Mouse (Mus musculus) cerebral cortex, adult 2 months (tissue): ENCODE measurements around the gene Slc12a4.

ENCODE experiments used
- WGBS: fragments of 180-500 bp; shearing (Covaris S2); methylation state at CpG from one replicate; pipeline ENCODE4 v1.1.7; 2018; 5-methylcytosine and 5-hydroxymethylcytosine counted together

The Slc12a4 gene

GRCm38 (mm10) chr8:105969367-105969766, 3.5 kb upstream of the Slc12a4 start:
- 74% methylated on average over 1 of the region's 1 CpGs for WGBS

DNA sequence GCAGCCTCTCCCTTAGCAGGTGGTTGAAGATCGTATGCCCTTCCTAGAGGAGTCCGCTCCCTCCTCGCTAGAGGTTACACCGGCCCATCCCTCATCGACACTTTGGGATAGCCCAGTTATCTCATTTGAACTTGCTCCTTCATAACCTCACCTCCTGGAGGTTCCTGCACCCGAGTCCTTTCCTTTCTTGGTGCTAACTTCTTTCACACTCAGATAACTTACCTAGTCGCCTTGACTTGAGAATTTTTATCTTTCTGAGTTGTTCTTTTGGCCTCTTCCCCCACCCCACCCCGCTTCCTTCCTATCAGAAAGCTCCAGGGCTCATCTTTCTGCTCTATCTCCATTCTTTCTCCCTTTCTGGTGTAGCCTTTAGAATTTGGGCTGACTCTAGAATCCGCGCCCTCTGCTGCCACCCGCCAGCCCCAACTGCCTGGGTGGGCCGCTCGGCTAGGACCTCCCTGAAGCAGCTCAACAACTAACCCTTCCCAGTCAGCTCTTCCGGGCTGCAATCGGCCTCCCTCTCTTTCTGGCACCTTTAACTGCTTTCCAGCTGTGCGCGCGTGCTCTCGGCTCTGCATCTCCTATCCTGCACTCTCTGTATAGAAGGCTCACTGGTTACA, 905 bp upstream of the Slc12a4 start:
- WGBS, result 16% methylated on average over 19 of the region's 19 CpGs

GRCm38 (mm10) chr8:105965266-105965904, 512 bp downstream of the Slc12a4 start:
- WGBS, result 8% methylated on average over 40 of the region's 40 CpGs

GRCm38 (mm10) chr8:105964506-105965265, 1.2 kb downstream of the Slc12a4 start:
- WGBS, result 72% methylated on average over 12 of the region's 12 CpGs

DNA sequence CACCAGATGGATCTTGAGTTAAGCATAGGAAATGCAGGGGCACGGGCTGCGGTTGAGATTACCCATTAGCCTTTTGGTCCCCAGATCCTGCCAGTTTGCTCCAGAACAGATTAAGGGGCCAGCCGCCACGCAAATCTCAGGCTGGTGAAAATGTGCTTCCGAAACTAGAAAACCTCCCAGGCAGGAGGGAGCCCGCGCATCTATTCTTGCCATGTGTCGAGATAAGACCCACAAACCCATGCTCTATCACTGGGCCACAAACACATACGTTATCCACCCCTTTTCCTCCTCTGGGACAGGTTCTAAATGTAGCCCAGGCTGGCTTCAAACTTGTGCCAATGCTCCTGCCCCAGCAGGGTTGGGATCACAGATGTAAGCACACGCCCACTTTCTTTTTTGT, 4.4 kb downstream of the Slc12a4 start:
- WGBS, result 94% methylated on average over 10 of the region's 10 CpGs

DNA sequence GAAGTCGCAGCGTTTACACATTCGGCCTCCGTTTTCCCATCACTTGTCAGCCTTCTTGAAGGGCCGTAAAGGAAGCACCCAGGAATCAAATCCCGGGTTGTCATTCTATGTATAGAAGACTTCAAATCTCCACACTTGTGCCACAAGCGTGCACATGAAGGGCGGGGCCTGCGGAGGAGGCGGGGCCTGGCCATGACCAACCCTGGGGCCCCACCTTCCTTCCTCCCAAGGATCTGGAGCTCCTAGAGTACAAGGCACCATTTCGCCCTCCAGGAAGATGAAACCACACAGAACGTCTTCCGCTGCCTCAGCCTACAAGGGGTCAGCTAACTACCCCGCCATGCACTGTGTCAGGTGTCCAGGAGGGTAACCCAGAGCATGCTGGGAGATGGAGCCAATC, 4.8 kb downstream of the Slc12a4 start:
- WGBS, result 87% methylated on average over 14 of the region's 14 CpGs

DNA sequence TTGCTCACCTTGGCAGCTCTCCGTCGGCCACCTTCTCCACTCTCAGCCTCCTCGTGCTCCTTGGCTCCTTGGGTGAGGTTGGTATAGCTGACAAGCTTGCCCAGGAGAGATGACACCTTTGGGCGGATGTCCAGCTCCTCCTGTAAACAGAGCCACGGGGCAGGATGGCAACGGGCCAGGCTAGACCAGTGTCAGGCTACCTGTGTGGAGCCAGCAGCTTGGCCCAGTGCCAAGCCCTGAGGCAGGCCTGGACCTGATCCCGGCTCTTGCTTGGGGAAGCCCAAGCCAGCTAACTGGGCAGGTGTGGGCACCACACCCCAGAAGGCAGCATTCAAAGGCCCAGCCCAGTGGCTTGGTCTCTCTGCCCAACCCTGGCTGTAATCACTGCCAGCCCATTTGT, 6.5 kb downstream of the Slc12a4 start:
- 67% methylated on average over 7 of the region's 7 CpGs for WGBS

- 43% methylated on average over 3 of the region's 4 CpGs for WGBS
Measured at GRCm38 (mm10) chr8:105957813-105958212, 8.1 kb downstream of the Slc12a4 start.

GRCm38 (mm10) chr8:105956556-105956955, 9.3 kb downstream of the Slc12a4 start:
- WGBS, result 86% methylated on average over 4 of the region's 4 CpGs

DNA sequence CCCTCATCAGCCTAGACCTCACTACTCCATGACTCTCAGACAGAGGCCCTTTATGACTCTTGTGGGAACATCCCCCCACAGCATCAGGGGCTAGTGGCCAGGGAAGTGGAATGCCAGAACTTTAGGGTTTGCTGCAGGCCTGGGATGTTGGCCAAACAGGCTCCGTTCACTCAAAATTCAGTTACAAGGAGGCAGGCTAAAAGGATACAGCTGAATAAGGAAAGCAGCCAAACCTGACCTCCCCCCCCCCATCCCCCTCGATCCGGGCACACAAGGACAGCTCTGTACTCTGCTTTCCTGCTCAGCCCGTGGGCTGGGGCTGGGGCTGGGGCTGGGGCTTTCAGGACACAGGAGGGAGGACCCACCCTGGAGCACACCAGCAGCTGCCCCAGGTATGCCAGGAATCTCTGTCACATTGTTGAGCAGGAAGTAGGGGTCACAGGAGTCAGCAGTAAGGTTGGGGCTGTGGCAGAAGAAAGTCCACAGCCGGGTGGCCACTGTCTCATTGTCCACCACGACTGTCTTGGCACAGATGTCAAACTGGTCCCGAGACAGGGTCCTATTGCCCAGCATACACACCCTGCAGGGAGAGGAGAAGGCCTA, 14.7 kb downstream of the Slc12a4 start:
- WGBS, result 37% methylated on average over 7 of the region's 7 CpGs

- WGBS, result 27% methylated on average over 10 of the region's 10 CpGs
Measured at GRCm38 (mm10) chr8:105949350-105949749, 16.5 kb downstream of the Slc12a4 start.

GRCm38 (mm10) chr8:105943321-105943739, 22.6 kb downstream of the Slc12a4 start, which contains the start of gene Lcat:
Lcat (minus strand) TSS chr8:105943382.
- 62% methylated on average over 8 of the region's 8 CpGs for WGBS

GRCm38 (mm10) chr8:105942542-105942941, 23.4 kb downstream of the Slc12a4 start:
- 85% methylated on average over 5 of the region's 5 CpGs for WGBS

DNA sequence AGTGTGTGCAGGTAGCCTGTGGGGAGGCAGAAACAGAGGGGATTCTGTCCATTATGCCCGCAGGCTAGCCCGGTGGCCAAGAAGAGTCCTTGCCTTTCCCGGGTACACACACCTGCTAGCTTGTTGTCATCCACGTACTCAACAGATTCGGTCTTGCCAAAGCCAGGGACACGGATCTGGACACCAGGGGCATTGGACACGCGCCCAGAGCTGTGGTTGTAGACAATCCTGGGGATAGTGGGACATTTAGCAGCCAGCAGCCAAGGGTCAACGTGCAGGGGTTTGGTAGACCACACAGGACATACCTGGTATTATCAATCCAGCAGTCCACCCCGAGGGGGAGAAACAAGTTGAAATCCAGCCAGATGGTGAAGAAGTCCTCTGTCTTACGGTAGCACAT, 23.9 kb downstream of the Slc12a4 start:
- 79% methylated on average over 11 of the region's 11 CpGs for WGBS

- 12% methylated on average over 4 of the region's 4 CpGs for WGBS
Measured at GRCm38 (mm10) chr8:105938306-105938669, 27.6 kb downstream of the Slc12a4 start, which contains the start of gene Psmb10. Psmb10 (minus strand) TSS chr8:105938444.

- under 1% methylated on average over 33 of the region's 33 CpGs for WGBS
Measured at GRCm38 (mm10) chr8:105937496-105938305, 28.2 kb downstream of the Slc12a4 start.

DNA sequence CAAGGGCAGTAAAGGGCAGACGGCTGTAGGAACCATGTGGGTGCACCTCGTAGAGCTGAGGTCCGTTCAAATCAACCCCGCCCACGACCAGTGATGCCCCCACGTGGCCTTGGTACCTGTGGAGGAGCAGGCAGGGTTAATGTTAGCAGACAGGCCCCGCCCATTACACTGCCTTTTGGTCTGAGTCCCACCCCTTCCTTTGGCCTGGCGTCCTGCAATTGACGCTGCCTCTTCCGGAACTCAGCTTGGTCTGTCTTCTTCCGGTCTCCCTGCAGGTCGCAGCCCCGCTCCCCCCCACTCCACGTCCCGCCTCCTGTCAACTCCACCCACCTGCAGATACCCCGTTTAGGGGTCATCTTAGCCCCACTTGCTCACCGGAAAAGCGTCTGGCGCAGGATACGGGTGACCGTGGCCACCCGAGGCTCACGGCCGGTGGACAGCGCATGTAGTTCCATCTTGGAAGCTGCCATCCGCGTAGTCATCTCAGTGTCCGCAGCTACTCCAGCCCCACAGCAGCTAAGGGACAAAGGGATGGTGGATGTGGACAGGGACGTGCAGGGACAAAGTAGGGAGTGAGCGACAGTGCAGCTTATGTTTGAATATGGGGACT, 28.9 kb downstream of the Slc12a4 start:
- 1% methylated on average over 30 of the region's 30 CpGs for WGBS

- WGBS, result 18% methylated on average over 7 of the region's 7 CpGs
Measured at GRCm38 (mm10) chr8:105935863-105936603, 29.9 kb downstream of the Slc12a4 start.

GRCm38 (mm10) chr8:105935105-105935504, 30.8 kb downstream of the Slc12a4 start:
- WGBS, result 78% methylated on average over 6 of the region's 6 CpGs

GRCm38 (mm10) chr8:105933762-105934161, 32.1 kb downstream of the Slc12a4 start, which contains the start of gene Ctrl:
Ctrl (minus strand) TSS chr8:105933862.
- 92% methylated on average over 2 of the region's 2 CpGs for WGBS
